Mouse (Mus musculus) midbrain, embryonic 13.5 days (tissue): ENCODE results near the gene Gab2. TPM values are rescaled to one million over a fixed set of nuclear protein-coding genes. Genes with fewer than 3 reads are reported as not detected.

Source experiments
- ATAC-seq: fragments of 200-750 bp; cut with Nextera tagmentation; 2 replicates; pipeline ENCODE4 v1.8.0; 2017; ENCODE audit warnings: mild to moderate bottlenecking, moderate TSS enrichment, moderate library complexity
- H3K27ac ChIP-seq: fragments of 300-500 bp; sonication (generic); 2 replicates; pipeline ENCODE4 v1.5.1; 2015; ENCODE audit warnings: inconsistent platforms, mild to moderate bottlenecking, moderate library complexity
- H3K27me3 ChIP-seq: fragments of 300-500 bp; sonication (generic); 2 replicates; pipeline ENCODE4 v1.6.1; 2015; ENCODE audit warnings: mild to moderate bottlenecking, inconsistent platforms
- H3K36me3 ChIP-seq: fragments of 300-500 bp; sonication (generic); 2 replicates; pipeline ENCODE4 v1.6.1; 2015; ENCODE audit warnings: mild to moderate bottlenecking, inconsistent platforms
- H3K4me1 ChIP-seq: fragments of 300-500 bp; sonication (generic); replicated peaks from 2 replicates; pipeline ENCODE4 v1.6.1; 2015; ENCODE audit warnings: inconsistent platforms
- H3K4me2 ChIP-seq: fragments of 300-500 bp; sonication (generic); replicated peaks from 2 replicates; pipeline ENCODE4 v1.6.1; 2015; ENCODE audit warnings: moderate library complexity, mild to moderate bottlenecking, inconsistent platforms
- H3K4me3 ChIP-seq: fragments of 300-500 bp; sonication (generic); replicated peaks from 2 replicates; pipeline ENCODE4 v1.5.1; 2015; ENCODE audit warnings: mild to moderate bottlenecking, inconsistent platforms
- H3K9ac ChIP-seq: fragments of 300-500 bp; sonication (generic); replicated peaks from 2 replicates; pipeline ENCODE4 v1.6.1; 2015; ENCODE audit warnings: mild to moderate bottlenecking, inconsistent platforms
- H3K9me3 ChIP-seq: fragments of 300-500 bp; sonication (generic); 2 replicates; pipeline ENCODE4 v1.6.1; 2016; ENCODE audit warnings: mild to moderate bottlenecking, inconsistent platforms
- WGBS: fragments of 180-500 bp; shearing (Covaris S2); methylation state at CpG from one replicate; pipeline ENCODE4 v1.1.7; 2015; 5-methylcytosine and 5-hydroxymethylcytosine counted together
- polyA plus RNA-seq: library from polyadenylated mRNA; unstranded; fragments of >200 nt; fragmentation: Nextera tagmentation; extraction: Ambion mirVana; gene quantifications from 2 replicates; pipeline ENCODE4 v1.2.1, GENCODE M21; 2015

The Gab2 gene
- polyA plus RNA-seq, 1 experiment from 2014 or later = 17.9 TPM

DNA sequence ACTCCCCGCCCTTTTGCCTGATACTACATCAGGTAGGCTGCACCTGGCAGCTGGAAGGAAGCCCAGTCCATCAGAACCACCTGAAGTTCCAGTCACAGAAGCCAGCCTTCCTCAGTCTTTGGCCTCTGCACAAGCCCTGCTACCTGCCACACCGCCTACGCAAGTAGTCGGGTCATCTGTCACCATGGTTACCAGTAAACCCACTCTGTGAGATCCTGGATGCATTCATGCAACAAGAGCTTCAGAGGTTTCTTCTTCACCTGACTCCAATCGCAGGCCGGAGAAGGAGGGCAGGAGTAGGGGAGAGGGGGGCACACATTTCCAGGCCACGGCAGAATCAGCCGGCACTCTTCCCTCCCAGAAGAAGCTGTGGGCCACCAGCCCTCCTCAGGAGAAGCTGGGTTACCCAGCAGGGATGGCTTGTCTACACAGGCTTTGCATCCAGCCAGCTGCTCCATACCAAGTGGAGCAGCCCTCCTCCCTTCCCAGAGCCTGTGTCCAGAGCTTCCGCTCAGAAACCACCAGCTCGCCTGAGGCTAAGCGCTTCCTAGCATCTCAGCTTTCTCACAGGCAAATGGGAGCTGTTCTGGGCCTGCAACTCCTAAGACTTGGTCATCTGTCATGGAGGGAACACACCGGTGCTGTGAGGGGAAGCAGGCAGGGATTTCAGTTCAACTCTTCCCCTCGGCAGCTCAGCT, 247.7 kb downstream of the Gab2 start:
- Histone ChIP-seq H3K9ac (peak overlapping the region; percentile 46; the same call in 1 of the 2 replicates), H3K9me3 (no peaks in the 10 kb centered on the region), H3K4me2 (no peak overlapping the region), H3K27me3 (peaks cover 37% of the 10 kb centered on the region), H3K27ac (no peak overlapping the region), H3K4me3 (no peak overlapping the region), H3K36me3 (no peaks in the 10 kb centered on the region), H3K4me1 (peaks cover 43% of the 10 kb centered on the region)
- ATAC-seq = no peak
- WGBS = 71% methylated on average over 13 of the region's 13 CpGs

DNA sequence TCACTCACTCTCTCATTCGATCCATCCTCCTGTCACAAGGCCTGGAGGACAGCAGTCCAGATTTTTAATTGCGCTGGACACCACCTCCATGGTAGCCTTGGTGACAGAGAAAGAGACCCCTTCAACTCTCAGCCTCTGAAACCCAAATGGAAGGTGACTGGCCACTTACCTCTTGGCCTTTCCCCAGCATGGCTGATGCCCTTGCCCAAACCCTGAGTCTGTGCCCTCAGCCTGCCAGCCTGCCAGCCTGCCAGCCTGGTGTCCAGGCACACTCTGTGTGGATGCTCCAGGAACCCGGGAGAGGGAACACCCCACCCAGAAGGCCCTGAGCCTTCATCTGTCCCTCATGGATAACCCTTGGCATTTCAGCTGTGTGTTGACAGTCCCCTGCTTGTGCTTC, 248.3 kb downstream of the Gab2 start:
- H3K4me2 ChIP-seq = no peak overlapping the region
- H3K9me3 ChIP-seq = no peaks in the 10 kb centered on the region
- H3K4me1 ChIP-seq = peaks cover 43% of the 10 kb centered on the region
- ATAC-seq = no peak
- peaks cover 31% of the 10 kb centered on the region for H3K27me3 ChIP-seq
- H3K36me3 ChIP-seq = no peaks in the 10 kb centered on the region
- WGBS = 84% methylated on average over 3 of the region's 3 CpGs
- H3K27ac ChIP-seq = no peak overlapping the region
- H3K9ac ChIP-seq = no peak overlapping the region
- no peak overlapping the region for H3K4me3 ChIP-seq

DNA sequence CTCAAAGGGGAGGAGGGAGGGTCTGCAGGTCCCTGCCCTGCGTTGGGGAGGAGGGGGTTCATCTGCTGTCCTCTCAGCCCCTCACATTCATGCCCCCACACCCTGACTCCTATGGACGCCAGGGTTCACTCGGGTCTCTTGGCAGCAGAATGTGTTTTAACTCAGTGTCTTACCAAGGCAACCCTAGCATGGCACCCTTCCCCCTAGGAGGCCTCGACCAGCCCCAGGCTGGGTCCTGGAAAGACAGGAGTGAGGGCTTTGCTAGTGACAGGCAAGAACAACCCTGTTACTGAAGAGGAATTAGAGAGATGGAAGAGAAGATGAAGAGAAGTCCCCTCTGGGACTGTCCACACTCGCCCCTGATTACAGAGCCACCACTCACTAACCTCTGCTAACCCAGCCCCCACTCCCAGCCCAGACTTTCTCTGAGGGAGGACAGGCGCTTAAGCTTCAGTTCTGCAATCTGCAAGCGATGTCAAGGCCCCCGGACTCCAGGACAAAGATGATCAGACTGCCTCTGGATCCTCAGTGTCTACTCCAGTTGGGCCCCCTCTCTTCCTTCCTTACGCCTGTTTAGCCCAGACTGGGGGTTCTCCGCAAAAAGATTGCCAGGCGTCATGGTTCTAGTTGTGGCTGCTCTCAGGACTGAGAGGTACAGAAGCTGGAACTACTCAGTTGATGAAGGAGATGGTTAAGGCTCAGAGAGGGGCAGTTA, 249.7 kb downstream of the Gab2 start:
- Histone ChIP-seq H3K27ac (no peak overlapping the region), H3K27me3 (peaks cover 17% of the 10 kb centered on the region), H3K4me2 (peak overlapping the region; percentile 76), H3K4me1 (peaks cover 35% of the 10 kb centered on the region), H3K4me3 (peak overlapping the region; percentile 82), H3K36me3 (no peaks in the 10 kb centered on the region), H3K9ac (peak overlapping the region; percentile 85), H3K9me3 (no peaks in the 10 kb centered on the region)
- WGBS = 66% methylated on average over 11 of the region's 11 CpGs
- no peak for ATAC-seq

DNA sequence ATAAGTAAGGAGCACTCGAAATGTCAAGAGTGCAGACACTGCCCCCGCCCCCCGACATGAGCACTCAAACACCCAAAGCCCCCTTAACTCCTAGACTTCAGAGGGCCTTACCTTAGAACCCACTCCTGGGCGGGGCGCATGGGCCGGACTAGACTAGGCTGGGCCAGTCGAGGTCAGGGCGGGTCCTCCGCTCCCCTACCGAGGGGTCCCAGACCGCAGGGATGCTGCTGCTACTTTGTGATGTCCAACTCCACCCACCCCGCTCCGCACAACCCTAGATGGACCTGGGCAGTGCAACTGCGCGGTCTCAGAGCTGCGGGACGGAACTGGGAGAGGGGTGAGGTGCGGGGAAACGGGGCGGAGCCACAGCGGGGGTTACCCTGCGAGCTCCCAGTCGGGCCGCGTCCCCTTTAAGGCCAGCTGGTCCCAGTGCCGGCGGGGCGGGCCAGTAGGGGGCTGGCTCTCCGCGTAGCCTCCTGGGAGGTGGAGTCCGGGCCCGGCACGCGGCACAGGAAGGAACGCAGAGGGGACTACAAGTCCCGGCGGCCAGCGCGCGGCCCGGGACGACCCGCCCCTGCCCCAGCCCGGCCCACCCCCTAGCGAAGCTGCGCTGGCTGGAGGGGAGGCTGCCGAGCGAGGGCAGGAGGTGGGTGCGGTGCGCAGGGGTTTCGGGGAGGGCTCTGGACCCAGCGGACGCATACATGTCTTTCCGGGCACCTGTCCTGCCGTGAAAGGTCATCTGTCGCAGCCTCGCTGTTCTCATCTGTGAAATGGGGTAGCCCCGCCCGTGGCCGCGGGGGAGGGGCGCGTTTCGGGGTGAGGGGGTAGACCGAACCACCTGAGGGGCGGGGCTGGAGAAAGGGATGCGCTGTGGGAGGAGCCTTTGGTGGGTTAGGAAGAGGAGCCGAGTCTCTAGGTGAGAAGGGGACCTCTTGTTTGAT, 250.6 kb downstream of the Gab2 start, which contains the start of the genes Usp35 and Kctd21:
Usp35 (minus strand) TSS at position 295 of the 941 bp plus-strand sequence.
Kctd21 (plus strand) TSS at position 602 of the 941 bp plus-strand sequence.
- peak; percentile 99 for ATAC-seq
- H3K27me3 ChIP-seq = peaks cover 7% of the 10 kb centered on the region
- H3K9me3 ChIP-seq = no peaks in the 10 kb centered on the region
- under 1% methylated on average over 64 of the region's 68 CpGs for WGBS
- H3K4me1 ChIP-seq = peaks cover 35% of the 10 kb centered on the region
- peak within 1 kb of the TSS; percentile 85 for H3K9ac ChIP-seq
- H3K4me2 ChIP-seq = peak within 1 kb of the TSS; percentile 76
- H3K4me3 ChIP-seq = peak within 1 kb of the TSS; percentile 82
- peak within 1 kb of the TSS; percentile 39; the same call in 1 of the 2 replicates for H3K27ac ChIP-seq
- no peaks in the 10 kb centered on the region for H3K36me3 ChIP-seq

DNA sequence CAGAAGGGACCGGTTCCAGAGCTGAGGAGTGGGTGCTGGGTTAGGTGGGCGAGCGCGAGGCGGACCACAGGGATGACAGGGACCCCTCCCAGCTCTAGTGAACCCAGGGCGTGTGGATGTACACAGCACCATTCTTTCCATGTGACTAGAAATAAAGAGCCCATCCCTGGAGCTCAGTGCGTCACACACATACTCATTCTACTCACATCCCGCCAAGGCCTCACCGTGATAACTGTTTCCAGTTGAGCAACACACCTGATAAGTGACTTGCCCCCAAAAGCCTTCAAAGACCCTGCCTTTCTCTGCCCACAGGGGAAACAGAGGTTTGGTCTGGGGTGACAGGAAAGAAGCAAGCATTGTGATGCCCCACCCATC, 251.3 kb downstream of the Gab2 start:
- Histone ChIP-seq H3K9ac (peak overlapping the region; percentile 85), H3K36me3 (no peaks in the 10 kb centered on the region), H3K27me3 (peaks cover under 1% of the 10 kb centered on the region; the same call in 1 of the 2 replicates), H3K4me3 (peak overlapping the region; percentile 82), H3K4me2 (peak overlapping the region; percentile 67), H3K27ac (0 out of 2 replicates have a peak overlapping the region, but pooled peaks have one; percentile 39), H3K4me1 (peaks cover 35% of the 10 kb centered on the region), H3K9me3 (no peaks in the 10 kb centered on the region)
- WGBS = 5% methylated on average over 9 of the region's 9 CpGs
- 0 out of 2 replicates have a peak, but pooled peaks have one; percentile 0 for ATAC-seq

DNA sequence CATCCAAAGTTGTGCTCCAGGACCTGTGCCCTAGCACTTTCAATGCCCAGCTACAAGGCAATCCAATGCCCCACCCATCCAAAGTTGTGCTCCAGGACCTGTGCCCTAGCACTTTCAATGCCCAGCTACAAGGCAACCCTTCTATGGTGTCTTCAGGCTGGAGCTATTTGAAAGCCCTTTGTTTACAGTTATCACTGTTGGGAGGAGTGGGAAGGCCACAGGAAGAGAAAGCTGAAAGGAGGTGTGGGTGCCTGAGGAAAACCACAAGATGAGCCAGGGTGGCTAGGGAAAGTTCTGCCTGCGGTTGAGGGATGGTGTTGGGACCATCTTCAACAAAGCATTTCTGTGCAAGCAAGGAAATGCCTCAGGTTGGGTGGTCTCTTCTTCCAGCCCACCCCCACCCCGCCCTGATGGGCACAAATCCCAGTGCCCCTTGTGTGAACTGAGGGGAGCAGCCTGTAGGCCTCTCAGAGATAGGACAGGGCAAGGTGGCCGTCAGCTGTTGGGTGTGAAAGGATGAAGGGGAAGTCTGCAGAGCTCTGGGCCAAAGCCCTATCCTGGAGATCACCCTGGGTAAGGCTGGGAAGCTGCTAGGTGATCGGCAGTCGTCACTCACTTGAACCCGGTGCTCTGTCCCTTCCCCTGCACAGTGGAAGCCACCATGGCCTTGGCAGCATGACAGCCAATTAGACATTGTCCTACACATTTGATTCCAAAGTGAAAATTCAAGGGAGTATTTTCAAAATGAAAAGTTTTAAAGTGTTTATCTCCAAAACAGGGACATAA, 251.9 kb downstream of the Gab2 start:
- peak overlapping the region; percentile 82 for H3K4me3 ChIP-seq
- H3K27me3 ChIP-seq = no peaks in the 10 kb centered on the region
- peak overlapping the region; percentile 67 for H3K4me2 ChIP-seq
- peak overlapping the region; percentile 85 for H3K9ac ChIP-seq
- 81% methylated on average over 6 of the region's 6 CpGs for WGBS
- H3K36me3 ChIP-seq = no peaks in the 10 kb centered on the region
- H3K27ac ChIP-seq = no peak overlapping the region
- no peaks in the 10 kb centered on the region for H3K9me3 ChIP-seq
- no peak for ATAC-seq
- H3K4me1 ChIP-seq = peaks cover 35% of the 10 kb centered on the region

DNA sequence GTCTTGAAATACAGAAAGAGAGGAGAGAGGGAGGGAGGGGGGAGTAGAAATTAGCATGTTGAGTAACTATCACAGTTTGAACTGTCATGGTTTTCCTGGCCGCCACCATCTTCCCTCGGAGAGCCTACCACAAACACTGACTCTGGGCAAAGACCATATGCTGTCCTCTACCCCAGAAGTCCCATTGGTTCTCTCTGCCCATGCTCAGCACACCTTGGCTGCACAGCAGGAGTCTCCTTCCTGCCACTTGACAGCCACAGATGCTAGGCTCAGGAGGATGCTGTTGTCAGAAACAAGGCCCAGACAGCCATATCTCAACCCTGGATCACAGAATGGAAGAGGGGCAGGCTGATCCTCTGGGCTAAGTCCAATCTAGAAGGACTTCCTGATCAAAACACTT, 253.0 kb downstream of the Gab2 start:
- WGBS = 92% methylated on average over 2 of the region's 2 CpGs
- Histone ChIP-seq H3K4me2 (no peak overlapping the region), H3K27ac (no peak overlapping the region)

DNA sequence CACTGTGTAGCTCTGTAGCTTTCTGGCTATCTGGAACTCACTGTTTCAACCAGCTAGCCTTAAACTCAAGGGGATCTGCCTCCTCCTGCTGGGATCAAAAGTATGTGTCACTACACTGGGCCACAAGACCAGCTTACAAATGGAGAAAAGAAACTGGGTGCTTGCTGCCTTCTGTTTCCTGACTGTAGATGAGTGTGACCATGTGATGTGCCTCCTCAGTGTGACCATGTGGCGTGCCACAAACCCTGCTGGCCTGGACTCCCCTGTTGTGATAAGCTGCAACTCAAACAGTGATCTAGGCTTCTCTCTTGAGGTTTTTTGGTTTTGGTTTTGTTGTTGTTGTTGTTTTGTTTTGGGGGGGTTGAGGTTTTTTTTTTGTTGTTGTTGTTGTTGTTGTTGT, 255.3 kb downstream of the Gab2 start:
- H3K4me2 ChIP-seq = no peak overlapping the region
- H3K4me1 ChIP-seq = peaks cover 10% of the 10 kb centered on the region
- H3K4me3 ChIP-seq = no peak overlapping the region
- no peaks in the 10 kb centered on the region for H3K36me3 ChIP-seq
- no peaks in the 10 kb centered on the region for H3K9me3 ChIP-seq
- 72% methylated on average over 1 of the region's 1 CpGs for WGBS
- no peaks in the 10 kb centered on the region for H3K27me3 ChIP-seq
- H3K9ac ChIP-seq = no peak overlapping the region
- no peak overlapping the region for H3K27ac ChIP-seq
- ATAC-seq = no peak

More for the DNA sequence above, 253.0 kb downstream of the Gab2 start:
- no peaks in the 10 kb centered on the region for H3K27me3 ChIP-seq
- ATAC-seq = no peak
- peaks cover 29% of the 10 kb centered on the region for H3K4me1 ChIP-seq
- no peak overlapping the region for H3K9ac ChIP-seq
- H3K9me3 ChIP-seq = no peaks in the 10 kb centered on the region
- no peaks in the 10 kb centered on the region for H3K36me3 ChIP-seq
- H3K4me3 ChIP-seq = no peak overlapping the region

DNA sequence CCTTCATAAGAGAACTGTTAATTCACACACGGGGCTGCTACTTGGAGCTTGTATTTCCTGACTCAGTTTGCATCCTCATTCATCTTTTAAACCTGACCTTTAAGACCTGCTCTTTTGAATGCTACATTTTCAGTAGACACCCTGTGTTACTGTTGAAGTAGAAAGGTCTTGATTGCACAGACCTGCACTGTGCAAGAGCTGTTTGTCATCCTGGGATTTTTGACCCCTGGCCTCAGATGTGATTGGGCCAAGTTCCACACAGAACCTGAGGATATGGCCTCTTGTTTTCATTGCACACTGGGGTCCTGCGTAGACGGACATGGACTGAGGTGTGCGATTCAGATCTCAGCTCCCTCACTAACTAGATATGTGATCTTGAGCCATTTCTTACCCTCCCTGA, 257.2 kb downstream of the Gab2 start:
- H3K9me3 ChIP-seq = no peaks in the 10 kb centered on the region
- H3K27ac ChIP-seq = no peak overlapping the region
- 91% methylated on average over 4 of the region's 4 CpGs for WGBS

DNA sequence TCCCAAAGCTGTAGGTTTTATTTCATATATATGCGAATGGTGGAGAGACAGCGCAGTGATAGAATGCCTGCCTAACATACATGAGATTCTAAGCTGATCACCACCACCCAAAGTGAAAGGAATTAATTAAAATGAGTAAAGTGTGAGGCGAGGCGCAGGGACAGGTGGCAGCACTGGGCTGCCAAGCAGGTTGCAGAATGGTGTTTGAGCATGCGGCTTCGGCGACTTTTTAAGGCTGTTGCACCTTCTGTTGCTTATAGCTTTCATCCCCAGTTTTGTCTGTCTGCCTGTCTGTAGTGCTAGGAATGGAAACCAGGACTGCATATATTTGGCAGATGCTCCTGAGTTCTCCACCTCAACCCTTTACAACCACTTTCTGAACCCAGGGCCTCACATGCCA, 258.2 kb downstream of the Gab2 start:
- no peaks in the 10 kb centered on the region for H3K27me3 ChIP-seq

More for the DNA sequence above, 257.2 kb downstream of the Gab2 start:
- Histone ChIP-seq H3K36me3 (no peaks in the 10 kb centered on the region), H3K4me1 (no peaks in the 10 kb centered on the region), H3K4me2 (no peak overlapping the region), H3K9ac (no peak overlapping the region), H3K27me3 (no peaks in the 10 kb centered on the region), H3K4me3 (no peak overlapping the region)
- no peak for ATAC-seq

More for the DNA sequence above, 258.2 kb downstream of the Gab2 start:
- H3K4me1 ChIP-seq = no peaks in the 10 kb centered on the region
- H3K4me3 ChIP-seq = no peak overlapping the region
- no peaks in the 10 kb centered on the region for H3K9me3 ChIP-seq
- H3K9ac ChIP-seq = no peak overlapping the region
- H3K4me2 ChIP-seq = no peak overlapping the region
- 87% methylated on average over 7 of the region's 7 CpGs for WGBS
- no peak for ATAC-seq
- no peak overlapping the region for H3K27ac ChIP-seq
- no peaks in the 10 kb centered on the region for H3K36me3 ChIP-seq
